Mouse (Mus musculus) heart, adult 2 months (tissue): ENCODE data around the gene Anpep. TPM values are rescaled to one million over a fixed set of nuclear protein-coding genes. Genes with fewer than 3 reads are reported as not detected.

Experiments
- DNase-seq, 2 experiments: peaks; one replicate each; pipeline ENCODE4 v3.0.0; 2021
- H3K27ac ChIP-seq: fragments of 200-600 bp; 2 replicates; pipeline ENCODE4 v1.8.1; 2022
- H3K27me3 ChIP-seq: fragments of 200-500 bp; 2 replicates; pipeline ENCODE4 v1.6.1; 2012; ENCODE audit warnings: mild to moderate bottlenecking, low read length, inconsistent platforms, mixed read lengths; ENCODE audit not compliant: control insufficient read depth, insufficient read depth
- H3K36me3 ChIP-seq: fragments of 200-500 bp; 2 replicates; pipeline ENCODE4 v1.6.1; 2012; ENCODE audit warnings: low read length, inconsistent platforms; ENCODE audit not compliant: control insufficient read depth, insufficient read depth
- H3K4me1 ChIP-seq: fragments of 200-500 bp; 2 replicates; pipeline ENCODE4 v1.6.1; 2011; ENCODE audit warnings: low read length; ENCODE audit not compliant: control insufficient read depth, insufficient read depth
- H3K4me3 ChIP-seq: fragments of 200-600 bp; 2 replicates; pipeline ENCODE4 v1.8.1; 2022
- H3K79me2 ChIP-seq: fragments of 200-500 bp; replicated peaks from 2 replicates; pipeline ENCODE4 v1.6.1; 2012; ENCODE audit warnings: mild to moderate bottlenecking, inconsistent platforms, low read length, moderate library complexity, mixed read lengths; ENCODE audit not compliant: control insufficient read depth, insufficient read depth
- H3K9ac ChIP-seq: fragments of 200-500 bp; 2 replicates; pipeline ENCODE4 v1.6.1; 2012; ENCODE audit warnings: low read depth, mild to moderate bottlenecking, control low read depth, inconsistent platforms, low read length, mixed read lengths
- CTCF ChIP-seq: fragments of 200-600 bp; IDR thresholded peaks from 2 replicates; pipeline ENCODE4 v1.8.1; 2022; ENCODE audit warnings: antibody characterized with exemption, mild to moderate bottlenecking, moderate library complexity
- EP300 ChIP-seq: fragments of 200-500 bp; IDR thresholded peaks from 2 replicates; pipeline ENCODE4 v1.6.1; 2011; ENCODE audit warnings: low read depth, low read length, control low read depth; ENCODE audit not compliant: insufficient read depth
- POLR2A ChIP-seq: fragments of 200-500 bp; IDR thresholded peaks from 2 replicates; pipeline ENCODE4 v1.6.1; 2011; ENCODE audit warnings: mild to moderate bottlenecking, low read depth, low read length, control low read depth; ENCODE audit not compliant: insufficient read depth
- WGBS: fragments of 180-500 bp; shearing (Covaris S2); methylation state at CpG from one replicate; pipeline ENCODE4 v1.1.7; 2018; 5-methylcytosine and 5-hydroxymethylcytosine counted together
- intact Hi-C: fragments of 180-260 bp; cut with DNase I; formaldehyde crosslinking; loops from one replicate; pipeline ENCODE4 v1.15.1; 2025
- polyA plus RNA-seq: library from polyadenylated mRNA; depleted of rRNA; stranded (reverse); fragments of >200 nt; gene quantifications from 2 replicates; pipeline ENCODE4 v1.2.3, GENCODE M21; 2012
- total RNA-seq, 2 experiments: library from RNA; stranded (reverse); gene quantifications; 2 replicates each; pipeline ENCODE4 v1.2.3; 2021

Gene Anpep
- total and polyA plus RNA-seq, 3 experiments: 8.4 to 18.5 (median 12.9) TPM

DNA sequence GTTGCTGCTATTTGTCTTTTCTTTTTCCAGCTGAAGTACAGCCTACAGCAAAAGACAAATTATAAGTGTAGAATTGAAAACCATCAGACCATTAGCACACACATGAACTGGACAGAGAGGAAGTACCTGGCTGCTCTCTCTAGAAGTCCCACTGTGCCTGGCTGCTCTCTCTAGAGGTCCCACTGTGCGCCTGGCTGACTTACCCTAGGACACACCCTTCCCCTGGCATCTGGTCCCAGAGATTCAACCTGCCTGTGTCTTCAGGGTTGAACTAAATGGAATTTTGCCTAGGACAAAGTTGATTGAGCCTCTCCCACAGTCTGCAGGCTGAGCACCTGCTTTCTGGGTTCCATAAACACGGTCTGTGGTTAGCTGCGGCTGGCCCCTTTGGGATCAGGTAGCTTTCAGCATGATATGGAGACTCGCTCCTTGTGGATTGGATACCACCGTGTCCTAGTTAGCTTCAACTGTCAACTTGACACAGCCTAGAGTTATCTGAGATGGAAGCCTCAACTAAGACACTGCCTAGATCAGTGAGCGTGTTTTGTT, 11.0 kb upstream of the Anpep start:
- intact Hi-C loops: loop anchor here (2.0 kb wide), 1 partner anchor 21 kb away; no protein-coding TSS in a partner anchor
- DNase-seq: no peak
- TF ChIP-seq CTCF (no peak), POLR2A (no peak), EP300 (no peak)
- peaks cover 3% of the 10 kb centered on the region; the same call in 1 of the 2 replicates for H3K4me1 ChIP-seq
- H3K36me3 ChIP-seq: no peaks in the 10 kb centered on the region
- H3K27ac ChIP-seq: no peak overlapping the region
- no peaks in the 10 kb centered on the region for H3K27me3 ChIP-seq
- H3K4me3 ChIP-seq: no peak overlapping the region
- H3K9ac ChIP-seq: no peak overlapping the region
- H3K79me2 ChIP-seq: no peaks in the 10 kb centered on the region
- 85% methylated on average over 6 of the region's 6 CpGs for WGBS

DNA sequence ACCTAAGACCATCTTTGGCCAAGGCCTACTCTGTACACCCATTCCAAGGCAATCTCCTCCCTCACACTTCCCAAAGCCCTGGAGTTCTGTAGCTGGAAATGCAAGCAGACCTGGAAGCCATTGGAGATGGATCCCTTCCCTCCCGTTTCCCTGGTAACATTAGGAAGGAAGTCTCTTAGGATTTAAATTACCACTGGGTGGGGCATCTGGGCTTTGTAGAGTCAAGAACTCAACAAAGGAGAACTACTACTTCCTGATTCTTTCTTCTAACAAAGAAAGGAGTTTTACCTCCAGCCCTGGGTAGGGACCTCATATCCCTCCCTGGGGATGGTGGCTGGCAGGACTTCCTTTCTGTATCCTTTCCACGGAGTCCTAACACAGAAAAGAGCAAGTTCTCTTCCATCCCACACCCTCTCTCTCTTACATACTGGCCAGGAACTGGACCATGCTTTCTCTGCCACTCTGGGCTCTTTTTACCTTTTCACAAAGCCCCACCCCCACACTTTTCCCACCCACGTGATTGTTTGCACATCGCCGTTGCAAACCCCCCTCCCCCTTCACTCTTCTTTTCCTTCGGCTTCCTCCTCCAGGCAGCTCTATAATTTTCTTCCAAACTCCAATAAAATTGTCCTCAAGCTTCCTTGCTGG, 8.3 kb upstream of the Anpep start:
- intact Hi-C loops: no loop called here

DNA sequence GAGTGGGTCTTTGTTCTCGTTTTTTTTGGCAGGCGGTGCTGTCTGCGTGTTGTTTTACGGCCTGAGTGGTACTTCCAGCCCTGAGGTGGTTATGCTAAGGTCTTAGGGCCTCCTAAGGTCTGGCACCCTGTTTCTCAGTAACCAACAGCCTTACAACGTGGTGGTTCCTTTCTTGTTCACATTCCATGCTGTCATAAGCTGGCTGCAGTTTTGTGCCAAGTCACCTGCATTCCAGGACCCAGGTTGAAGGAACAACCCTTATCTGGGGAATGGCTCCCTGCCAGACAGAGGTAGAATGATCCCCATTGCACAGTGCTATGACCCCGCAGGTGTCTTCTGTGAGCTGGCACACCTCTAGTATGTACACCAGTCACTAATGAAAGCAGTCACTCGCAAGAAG, 7.6 kb upstream of the Anpep start:
- 83% methylated on average over 7 of the region's 7 CpGs for WGBS
- Histone ChIP-seq H3K4me1 (peaks cover 3% of the 10 kb centered on the region; the same call in 1 of the 2 replicates), H3K27ac (no peak overlapping the region), H3K9ac (no peak overlapping the region), H3K79me2 (no peaks in the 10 kb centered on the region), H3K36me3 (no peaks in the 10 kb centered on the region), H3K27me3 (no peaks in the 10 kb centered on the region), H3K4me3 (no peak overlapping the region)
- no peak for DNase-seq
- TF ChIP-seq POLR2A (no peak), EP300 (no peak), CTCF (no peak)
- intact Hi-C loops: no loop called here

More for the DNA sequence above, 8.3 kb upstream of the Anpep start:
- 45% methylated on average over 6 of the region's 6 CpGs for WGBS
- Histone ChIP-seq H3K79me2 (no peaks in the 10 kb centered on the region), H3K4me3 (no peak overlapping the region), H3K27ac (no peak overlapping the region), H3K4me1 (peaks cover 3% of the 10 kb centered on the region; the same call in 1 of the 2 replicates), H3K27me3 (no peaks in the 10 kb centered on the region), H3K36me3 (no peaks in the 10 kb centered on the region), H3K9ac (no peak overlapping the region)
- no peak for DNase-seq
- TF ChIP-seq CTCF (no peak), POLR2A (no peak), EP300 (no peak)

DNA sequence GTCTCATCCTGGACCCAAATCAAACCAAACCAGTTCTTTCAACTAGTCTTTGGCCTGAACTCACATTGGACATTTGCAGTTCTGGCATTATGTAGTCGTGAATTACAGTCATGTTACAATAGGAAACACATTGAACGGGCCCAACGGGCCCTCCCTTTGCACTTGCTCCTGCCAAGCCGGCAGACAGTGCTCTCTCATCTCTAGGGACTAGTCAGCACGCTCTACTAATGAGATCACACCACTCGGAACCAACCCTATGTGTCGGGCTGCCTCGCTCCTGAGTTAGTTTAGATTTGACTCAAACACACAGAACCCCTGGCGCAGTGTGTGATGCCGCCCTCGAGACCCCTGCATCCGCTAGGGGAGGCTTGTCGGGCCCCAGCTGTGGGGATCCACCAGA, 7.0 kb upstream of the Anpep start:
- intact Hi-C loops: no loop called here
- peak; percentile 38 to 66 for DNase-seq
- H3K9ac ChIP-seq: no peak overlapping the region
- WGBS: 64% methylated on average over 13 of the region's 13 CpGs
- H3K27ac ChIP-seq: peak overlapping the region; percentile 9; the same call in 1 of the 2 replicates
- H3K4me3 ChIP-seq: no peak overlapping the region
- H3K27me3 ChIP-seq: no peaks in the 10 kb centered on the region
- H3K4me1 ChIP-seq: peaks cover 3% of the 10 kb centered on the region; the same call in 1 of the 2 replicates
- no peak for TF ChIP-seq CTCF
- H3K36me3 ChIP-seq: no peaks in the 10 kb centered on the region
- H3K79me2 ChIP-seq: no peaks in the 10 kb centered on the region

DNA sequence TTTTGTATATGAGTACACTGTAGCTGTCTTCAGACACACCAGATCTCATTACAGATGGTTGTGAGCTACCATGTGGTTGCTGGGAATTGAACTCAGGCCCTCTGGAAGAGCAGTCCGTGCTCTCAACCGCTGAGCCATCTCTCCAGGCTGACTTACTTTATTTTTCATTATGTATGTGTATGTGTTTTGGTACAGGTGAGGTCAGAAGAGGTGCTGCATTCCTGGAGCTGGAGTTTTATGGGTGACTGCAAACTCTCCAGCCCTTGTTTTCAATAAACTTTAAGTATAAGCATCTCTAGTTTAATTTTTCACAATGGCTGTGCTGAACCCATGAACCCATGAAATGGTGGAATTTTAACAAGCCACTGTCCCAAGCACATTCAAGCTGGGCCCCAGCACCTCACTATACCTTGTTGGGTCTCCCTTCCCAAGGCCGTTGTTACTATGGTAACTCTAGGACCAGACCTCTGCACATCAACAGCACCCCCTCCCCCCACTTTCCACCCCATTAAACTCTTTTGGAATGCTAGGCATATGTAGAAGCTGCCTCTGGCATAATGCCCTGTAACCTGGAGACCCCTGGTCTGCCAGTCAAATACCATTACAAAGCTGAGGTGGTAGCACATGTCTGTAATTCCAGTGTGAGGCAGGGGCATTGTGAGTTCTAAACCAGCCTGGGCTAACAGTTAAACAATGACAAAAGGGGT, 5.6 kb upstream of the Anpep start:
- WGBS: 91% methylated on average over 3 of the region's 3 CpGs
- Histone ChIP-seq H3K9ac (no peak overlapping the region), H3K4me3 (no peak overlapping the region), H3K27ac (no peak overlapping the region), H3K36me3 (no peaks in the 10 kb centered on the region), H3K27me3 (no peaks in the 10 kb centered on the region), H3K79me2 (no peaks in the 10 kb centered on the region), H3K4me1 (peaks cover 3% of the 10 kb centered on the region; the same call in 1 of the 2 replicates)
- no peak for DNase-seq
- TF ChIP-seq CTCF (no peak), POLR2A (no peak), EP300 (no peak)
- intact Hi-C loops: no loop called here

DNA sequence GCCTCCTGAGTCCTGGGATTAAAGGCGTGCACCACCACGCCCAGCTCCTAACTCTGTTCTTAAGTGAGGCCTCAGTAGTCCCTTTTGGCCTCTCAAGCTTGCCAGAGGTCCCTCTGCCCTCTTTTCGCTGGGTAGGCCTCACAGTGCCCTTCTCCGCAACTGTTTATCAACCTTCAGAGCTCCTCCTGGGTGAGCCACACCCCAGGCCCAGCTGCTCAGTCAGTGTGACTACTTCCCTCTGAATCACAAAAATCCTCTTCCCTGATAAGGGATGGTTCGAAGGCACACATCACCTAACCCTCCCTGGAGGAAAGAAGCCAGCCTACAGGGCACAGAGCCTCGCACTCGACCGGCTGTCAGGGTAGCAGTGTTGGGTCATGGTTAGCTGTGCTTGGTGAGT, 935 bp upstream of the Anpep start:
- no peak for TF ChIP-seq EP300
- no peak for TF ChIP-seq CTCF
- TF ChIP-seq POLR2A: no peak
- no peak for DNase-seq
- Histone ChIP-seq H3K4me3 (no peak overlapping the region), H3K27me3 (peaks cover 3% of the 10 kb centered on the region; the same call in 1 of the 2 replicates), H3K36me3 (no peaks in the 10 kb centered on the region), H3K4me1 (peaks cover 1% of the 10 kb centered on the region), H3K79me2 (no peaks in the 10 kb centered on the region), H3K27ac (no peak overlapping the region), H3K9ac (no peak overlapping the region)
- WGBS: 85% methylated on average over 8 of the region's 8 CpGs
- intact Hi-C loops: no loop called here
